Mouse (Mus musculus): ENCODE measurements around the gene Trim31. TPM values are rescaled to one million over a fixed set of nuclear protein-coding genes. Genes with fewer than 3 reads are reported as not detected.

Trim31 gene
- polyA plus RNA-seq, 1 experiment from 2014 or later: not detected

- Histone ChIP-seq H3K27ac (ENCODE audit: low read depth, low read length) (no peak overlapping the region), H3K27me3 (ENCODE audit: control insufficient read depth, insufficient read depth, low read length) (peaks cover 31% of the 10 kb centered on the region), H3K4me2 (ENCODE audit: low read depth) (no peak overlapping the region), H3K9ac (ENCODE audit: low read length) (no peak overlapping the region), H3K36me3 (ENCODE audit: control insufficient read depth, insufficient read depth, low read length) (no peaks in the 10 kb centered on the region), H3K4me3 (ENCODE audit: low read depth, low read length) (no peak overlapping the region), H3K4me1 (ENCODE audit: control insufficient read depth, insufficient read depth, low read length) (peaks cover 8% of the 10 kb centered on the region; the same call in 1 of the 2 replicates), H3K9me3 (ENCODE audit: control insufficient read depth, low read length) (no peaks in the 10 kb centered on the region)
- ATAC-seq (ENCODE audit: insufficient read depth, low FRiP score, low TSS enrichment) (no peak), DNase-seq (ENCODE audit: low spot score) (no peak)
- 18% methylated on average over 5 of the region's 5 CpGs for WGBS
Measured at GRCm38 (mm10) chr17:36943691-36944090, 45.8 kb downstream of the Trim31 start.

- Histone ChIP-seq H3K36me3 (ENCODE audit: control insufficient read depth, insufficient read depth, low read length) (peaks cover 2% of the 10 kb centered on the region; the same call in 1 of the 2 replicates), H3K9me3 (ENCODE audit: control insufficient read depth, low read length) (no peaks in the 10 kb centered on the region), H3K4me2 (ENCODE audit: low read depth) (no peak overlapping the region), H3K4me1 (ENCODE audit: control insufficient read depth, insufficient read depth, low read length) (peaks cover 8% of the 10 kb centered on the region; the same call in 1 of the 2 replicates), H3K4me3 (ENCODE audit: low read depth, low read length) (no peak overlapping the region), H3K9ac (ENCODE audit: low read length) (no peak overlapping the region), H3K27ac (ENCODE audit: low read depth, low read length) (no peak overlapping the region), H3K27me3 (ENCODE audit: control insufficient read depth, insufficient read depth, low read length) (peaks cover 31% of the 10 kb centered on the region)
- peak; percentile 33 for DNase-seq (ENCODE audit: low spot score)
- WGBS: 12% methylated on average over 9 of the region's 9 CpGs
- ATAC-seq (ENCODE audit: insufficient read depth, low FRiP score, low TSS enrichment): no peak
Measured at GRCm38 (mm10) chr17:36944121-36944775, 46.3 kb downstream of the Trim31 start.

- H3K27me3 ChIP-seq (ENCODE audit: control insufficient read depth, insufficient read depth, low read length): peaks cover 30% of the 10 kb centered on the region
- H3K4me1 ChIP-seq (ENCODE audit: control insufficient read depth, insufficient read depth, low read length): peaks cover 17% of the 10 kb centered on the region; the same call in 1 of the 2 replicates
- peak overlapping the region; percentile 85 for H3K9ac ChIP-seq (ENCODE audit: low read length)
- peak overlapping the region; percentile 11; the same call in 1 of the 2 replicates for H3K27ac ChIP-seq (ENCODE audit: low read depth, low read length)
- no peaks in the 10 kb centered on the region for H3K9me3 ChIP-seq (ENCODE audit: control insufficient read depth, low read length)
- H3K4me2 ChIP-seq (ENCODE audit: low read depth): peak overlapping the region; percentile 80
- 2% methylated on average over 62 of the region's 62 CpGs for WGBS
- peak; percentile 54 for ATAC-seq (ENCODE audit: insufficient read depth, low FRiP score, low TSS enrichment)
- H3K36me3 ChIP-seq (ENCODE audit: control insufficient read depth, insufficient read depth, low read length): peaks cover 2% of the 10 kb centered on the region; the same call in 1 of the 2 replicates
- H3K4me3 ChIP-seq (ENCODE audit: low read depth, low read length): peak overlapping the region; percentile 37
- peak; percentile 79 for DNase-seq (ENCODE audit: low spot score)
Measured at GRCm38 (mm10) chr17:36947051-36947819, 49.3 kb downstream of the Trim31 start.

- 92% methylated on average over 1 of the region's 1 CpGs for WGBS
Measured at GRCm38 (mm10) chr17:36948286-36948685, 50.4 kb downstream of the Trim31 start.

GRCm38 (mm10) chr17:36949265-36949664 lies 51.3 kb downstream of the Trim31 start:
- Histone ChIP-seq H3K4me1 (ENCODE audit: control insufficient read depth, insufficient read depth, low read length) (peaks cover 11% of the 10 kb centered on the region; the same call in 1 of the 2 replicates), H3K36me3 (ENCODE audit: control insufficient read depth, insufficient read depth, low read length) (peaks cover 2% of the 10 kb centered on the region; the same call in 1 of the 2 replicates), H3K4me3 (ENCODE audit: low read depth, low read length) (no peak overlapping the region), H3K4me2 (ENCODE audit: low read depth) (no peak overlapping the region), H3K9ac (ENCODE audit: low read length) (no peak overlapping the region), H3K9me3 (ENCODE audit: control insufficient read depth, low read length) (no peaks in the 10 kb centered on the region), H3K27ac (ENCODE audit: low read depth, low read length) (no peak overlapping the region), H3K27me3 (ENCODE audit: control insufficient read depth, insufficient read depth, low read length) (peaks cover 11% of the 10 kb centered on the region; the same call in 1 of the 2 replicates)
- WGBS: 90% methylated on average over 8 of the region's 8 CpGs
- DNase-seq (ENCODE audit: low spot score): no peak
- ATAC-seq (ENCODE audit: insufficient read depth, low FRiP score, low TSS enrichment): no peak

More at GRCm38 (mm10) chr17:36948286-36948685, 50.4 kb downstream of the Trim31 start:
- no peak for DNase-seq (ENCODE audit: low spot score)
- Histone ChIP-seq H3K4me2 (ENCODE audit: low read depth) (no peak overlapping the region), H3K9ac (ENCODE audit: low read length) (no peak overlapping the region), H3K4me3 (ENCODE audit: low read depth, low read length) (no peak overlapping the region), H3K36me3 (ENCODE audit: control insufficient read depth, insufficient read depth, low read length) (peaks cover 2% of the 10 kb centered on the region; the same call in 1 of the 2 replicates), H3K27me3 (ENCODE audit: control insufficient read depth, insufficient read depth, low read length) (peaks cover 19% of the 10 kb centered on the region), H3K9me3 (ENCODE audit: control insufficient read depth, low read length) (no peaks in the 10 kb centered on the region), H3K4me1 (ENCODE audit: control insufficient read depth, insufficient read depth, low read length) (peaks cover 11% of the 10 kb centered on the region; the same call in 1 of the 2 replicates), H3K27ac (ENCODE audit: low read depth, low read length) (no peak overlapping the region)
- ATAC-seq (ENCODE audit: insufficient read depth, low FRiP score, low TSS enrichment): no peak

GRCm38 (mm10) chr17:36950981-36951947 lies 53.3 kb downstream of the Trim31 start, which contains the start of gene Ppp1r11:
Gene Ppp1r11, minus strand, starts transcription at chr17:36951741.
- peak; percentile 94 for ATAC-seq (ENCODE audit: insufficient read depth, low FRiP score, low TSS enrichment)
- DNase-seq (ENCODE audit: low spot score): peak; percentile 97
- peak within 1 kb of the TSS; percentile 64 for H3K4me3 ChIP-seq (ENCODE audit: low read depth, low read length)
- H3K4me1 ChIP-seq (ENCODE audit: control insufficient read depth, insufficient read depth, low read length): peaks cover 11% of the 10 kb centered on the region; the same call in 1 of the 2 replicates
- H3K9ac ChIP-seq (ENCODE audit: low read length): peak within 1 kb of the TSS; percentile 63
- WGBS: 3% methylated on average over 36 of the region's 36 CpGs
- H3K27me3 ChIP-seq (ENCODE audit: control insufficient read depth, insufficient read depth, low read length): no peaks in the 10 kb centered on the region; the same call in 1 of the 2 replicates
- H3K9me3 ChIP-seq (ENCODE audit: control insufficient read depth, low read length): no peaks in the 10 kb centered on the region
- peak within 1 kb of the TSS; percentile 74 for H3K4me2 ChIP-seq (ENCODE audit: low read depth)
- peaks cover 2% of the 10 kb centered on the region; the same call in 1 of the 2 replicates for H3K36me3 ChIP-seq (ENCODE audit: control insufficient read depth, insufficient read depth, low read length)
- peak within 1 kb of the TSS; percentile 76 for H3K27ac ChIP-seq (ENCODE audit: low read depth, low read length)

GRCm38 (mm10) chr17:36952631-36953030 lies 54.7 kb downstream of the Trim31 start:
- no peaks in the 10 kb centered on the region for H3K27me3 ChIP-seq (ENCODE audit: control insufficient read depth, insufficient read depth, low read length)
- peaks cover 2% of the 10 kb centered on the region; the same call in 1 of the 2 replicates for H3K36me3 ChIP-seq (ENCODE audit: control insufficient read depth, insufficient read depth, low read length)
- WGBS: 91% methylated on average over 2 of the region's 2 CpGs
- H3K27ac ChIP-seq (ENCODE audit: low read depth, low read length): no peak overlapping the region
- no peak overlapping the region for H3K4me2 ChIP-seq (ENCODE audit: low read depth)
- DNase-seq (ENCODE audit: low spot score) (no peak), ATAC-seq (ENCODE audit: insufficient read depth, low FRiP score, low TSS enrichment) (no peak)
- peaks cover 13% of the 10 kb centered on the region for H3K4me1 ChIP-seq (ENCODE audit: control insufficient read depth, insufficient read depth, low read length)
- H3K9ac ChIP-seq (ENCODE audit: low read length): no peak overlapping the region
- no peak overlapping the region for H3K4me3 ChIP-seq (ENCODE audit: low read depth, low read length)
- H3K9me3 ChIP-seq (ENCODE audit: control insufficient read depth, low read length): no peaks in the 10 kb centered on the region

GRCm38 (mm10) chr17:36953062-36953461 lies 55.1 kb downstream of the Trim31 start:
- WGBS: 83% methylated on average over 1 of the region's 1 CpGs
- ATAC-seq (ENCODE audit: insufficient read depth, low FRiP score, low TSS enrichment): no peak
- no peak overlapping the region for H3K9ac ChIP-seq (ENCODE audit: low read length)

More at GRCm38 (mm10) chr17:36953062-36953461, 55.1 kb downstream of the Trim31 start:
- H3K4me1 ChIP-seq (ENCODE audit: control insufficient read depth, insufficient read depth, low read length): peaks cover 15% of the 10 kb centered on the region
- no peak overlapping the region for H3K4me2 ChIP-seq (ENCODE audit: low read depth)
- H3K36me3 ChIP-seq (ENCODE audit: control insufficient read depth, insufficient read depth, low read length): peaks cover 2% of the 10 kb centered on the region; the same call in 1 of the 2 replicates
- H3K27ac ChIP-seq (ENCODE audit: low read depth, low read length): no peak overlapping the region
- H3K9me3 ChIP-seq (ENCODE audit: control insufficient read depth, low read length): no peaks in the 10 kb centered on the region
- H3K27me3 ChIP-seq (ENCODE audit: control insufficient read depth, insufficient read depth, low read length): no peaks in the 10 kb centered on the region
- H3K4me3 ChIP-seq (ENCODE audit: low read depth, low read length): no peak overlapping the region
- no peak for DNase-seq (ENCODE audit: low spot score)

All from neural tube, embryonic 11.5 days (tissue).